Mouse (Mus musculus) intestine, embryonic 14.5 days (tissue): ENCODE results near the gene Cfl1. TPM values are rescaled to one million over a fixed set of nuclear protein-coding genes. Genes with fewer than 3 reads are reported as not detected.
"Not testable (repeated sequence)": the region's sequence is repeated elsewhere in the genome, so short reads cannot be mapped to it uniquely, and the experiment has no call there.

Source experiments
- ATAC-seq: fragments of 200-750 bp; cut with Nextera tagmentation; replicated peaks from 2 replicates; pipeline ENCODE4 v1.8.0; 2017; ENCODE audit warnings: low read depth, moderate number of reproducible peaks, moderate TSS enrichment, moderate library complexity; ENCODE audit not compliant: low FRiP score, low TSS enrichment
- DNase-seq: peaks from one replicate; pipeline ENCODE4 v3.0.0-alpha.2; 2018; ENCODE audit warnings: low spot score
- H3K27ac ChIP-seq: fragments of 300-500 bp; sonication (generic); 2 replicates; pipeline ENCODE4 v1.5.1; 2014; ENCODE audit warnings: low read depth, mild to moderate bottlenecking, control low read depth
- H3K27me3 ChIP-seq: fragments of 300-500 bp; sonication (generic); replicated peaks from 2 replicates; pipeline ENCODE4 v1.6.1; 2014; ENCODE audit warnings: low read length, control low read depth; ENCODE audit not compliant: control insufficient read depth, insufficient read depth
- H3K36me3 ChIP-seq: fragments of 300-500 bp; sonication (generic); 2 replicates; pipeline ENCODE4 v1.6.1; 2014; ENCODE audit warnings: low read length, control low read depth; ENCODE audit not compliant: control insufficient read depth, insufficient read depth
- H3K4me1 ChIP-seq: fragments of 300-500 bp; sonication (generic); replicated peaks from 2 replicates; pipeline ENCODE4 v1.6.1; 2014; ENCODE audit warnings: low read length, control low read depth, mixed read lengths; ENCODE audit not compliant: control insufficient read depth, insufficient read depth
- H3K4me2 ChIP-seq: fragments of 300-500 bp; sonication (generic); 2 replicates; pipeline ENCODE4 v1.6.1; 2014; ENCODE audit warnings: low read length
- H3K4me3 ChIP-seq: fragments of 300-500 bp; sonication (generic); 2 replicates; pipeline ENCODE4 v1.5.1; 2014; ENCODE audit warnings: low read depth, low read length, control low read depth, mixed read lengths
- H3K9ac ChIP-seq: fragments of 300-500 bp; sonication (generic); 2 replicates; pipeline ENCODE4 v1.6.1; 2014; ENCODE audit warnings: mild to moderate bottlenecking, low read length
- H3K9me3 ChIP-seq: fragments of 300-500 bp; sonication (generic); 2 replicates; pipeline ENCODE4 v1.6.1; 2016; ENCODE audit warnings: low read length, control low read depth; ENCODE audit not compliant: control insufficient read depth
- WGBS: fragments of 180-500 bp; shearing (Covaris S2); extraction: QIAGEN DNeasy Blood & Tissue Kit; methylation state at CpG from one replicate; pipeline ENCODE4 v1.1.7; 2014; 5-methylcytosine and 5-hydroxymethylcytosine counted together
- polyA plus RNA-seq: library from polyadenylated mRNA; unstranded; fragments of >200 nt; fragmentation: Nextera tagmentation; extraction: Ambion mirVana; gene quantifications from 2 replicates; pipeline ENCODE4 v1.2.1, GENCODE M21; 2014

Gene Cfl1
- polyA plus RNA-seq, 1 experiment from 2014 or later = 2,844 TPM

GRCm38 (mm10) chr19:5489721-5490120, 534 bp upstream of the Cfl1 start:
- H3K27me3 ChIP-seq, H3K9ac ChIP-seq, DNase-seq, H3K9me3 ChIP-seq, ATAC-seq: not testable (repeated sequence)
- 47% methylated on average over 10 of the region's 10 CpGs for WGBS
- Histone ChIP-seq H3K36me3 (peaks cover 43% of the 10 kb centered on the region), H3K27ac (peak overlapping the region; percentile 98), H3K4me3 (peak overlapping the region; percentile 95; the same call in 1 of the 2 replicates), H3K4me1 (peaks cover 18% of the 10 kb centered on the region), H3K4me2 (peak overlapping the region; percentile 75)

- H3K9ac ChIP-seq = peak overlapping the region; percentile 96
Measured at GRCm38 (mm10) chr19:5490898-5491708, 848 bp downstream of the Cfl1 start.

DNA sequence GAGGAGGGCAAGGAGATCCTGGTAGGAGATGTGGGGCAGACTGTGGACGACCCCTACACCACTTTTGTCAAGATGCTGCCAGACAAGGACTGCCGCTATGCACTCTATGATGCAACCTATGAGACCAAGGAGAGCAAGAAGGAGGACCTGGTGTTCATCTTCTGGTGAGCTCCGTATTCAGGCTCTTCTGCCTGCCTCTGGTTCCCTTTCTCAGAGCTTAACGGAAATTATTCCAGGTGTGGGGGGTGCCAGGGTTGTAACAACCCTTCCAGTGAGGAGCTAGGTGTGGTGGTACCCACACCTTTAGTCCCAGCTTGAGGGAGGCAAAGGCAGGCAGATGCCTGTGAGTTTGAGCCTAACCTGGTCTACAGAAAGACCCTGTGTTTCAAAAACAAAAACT, 2.4 kb downstream of the Cfl1 start:
- Histone ChIP-seq H3K4me3 (no peak overlapping the region), H3K36me3 (peaks cover 56% of the 10 kb centered on the region), H3K27ac (no peak overlapping the region), H3K9ac (no peak overlapping the region), H3K4me1 (peaks cover 9% of the 10 kb centered on the region), H3K4me2 (no peak overlapping the region), H3K27me3 (no peaks in the 10 kb centered on the region), H3K9me3 (no peaks in the 10 kb centered on the region)
- DNase-seq = no peak
- ATAC-seq = no peak
- WGBS = 82% methylated on average over 4 of the region's 4 CpGs

More at GRCm38 (mm10) chr19:5490898-5491708, 848 bp downstream of the Cfl1 start:
- peaks cover 41% of the 10 kb centered on the region for H3K36me3 ChIP-seq
- H3K27ac ChIP-seq = peak overlapping the region; percentile 98
- DNase-seq (peak; percentile 89), ATAC-seq (no peak; the same call in none of the 2 replicates)
- peak overlapping the region; percentile 75 for H3K4me2 ChIP-seq
- H3K9me3 ChIP-seq = no peaks in the 10 kb centered on the region
- no peaks in the 10 kb centered on the region for H3K27me3 ChIP-seq
- peaks cover 18% of the 10 kb centered on the region for H3K4me1 ChIP-seq
- WGBS = under 1% methylated on average over 59 of the region's 59 CpGs
- H3K4me3 ChIP-seq = peak overlapping the region; percentile 95

DNA sequence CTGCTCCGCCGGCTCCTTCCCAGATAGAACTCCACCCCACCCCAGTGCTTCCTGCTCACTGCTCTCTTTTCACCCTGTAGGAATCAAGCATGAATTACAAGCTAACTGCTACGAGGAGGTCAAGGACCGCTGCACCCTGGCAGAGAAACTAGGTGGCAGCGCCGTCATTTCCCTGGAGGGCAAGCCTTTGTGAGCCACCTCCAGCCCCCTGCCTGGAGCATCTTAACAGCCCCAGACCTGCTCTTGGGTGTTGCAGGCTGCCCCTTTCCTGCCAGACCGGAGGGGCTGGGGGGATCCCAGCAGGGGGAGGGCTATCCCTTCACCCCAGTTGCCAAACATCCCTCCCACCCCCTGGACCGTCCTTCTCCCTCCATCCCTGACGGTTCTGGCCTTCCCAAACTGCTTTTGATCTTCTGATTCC, 3.1 kb downstream of the Cfl1 start:
- ATAC-seq, H3K9ac ChIP-seq, H3K27me3 ChIP-seq, DNase-seq, H3K9me3 ChIP-seq, H3K4me3 ChIP-seq, H3K4me1 ChIP-seq, H3K4me2 ChIP-seq, H3K27ac ChIP-seq: not testable (repeated sequence)
- 67% methylated on average over 9 of the region's 9 CpGs for WGBS
- peaks cover 56% of the 10 kb centered on the region for H3K36me3 ChIP-seq

DNA sequence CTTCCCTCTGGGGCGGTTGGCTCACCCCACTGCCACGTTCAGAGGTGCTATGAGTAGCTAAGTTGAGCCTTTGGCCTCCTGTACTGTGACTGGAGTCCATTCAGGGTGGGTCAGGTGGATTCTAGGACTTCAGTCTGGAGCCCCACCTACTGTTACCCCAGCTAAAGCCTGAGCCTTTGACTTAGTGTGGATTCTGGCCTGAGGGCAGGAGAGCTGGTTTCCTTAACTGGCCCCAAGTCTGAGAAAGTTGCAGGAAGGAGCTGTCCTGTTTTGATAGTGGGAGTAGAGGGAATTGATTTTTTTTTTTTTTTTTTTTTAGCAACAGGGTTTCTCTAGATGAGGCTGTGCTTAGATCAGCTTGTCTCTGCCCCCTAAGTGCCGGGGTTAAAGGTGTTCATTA, 4.1 kb downstream of the Cfl1 start:
- no peak overlapping the region for H3K27ac ChIP-seq
- WGBS = 86% methylated on average over 3 of the region's 3 CpGs
- H3K4me3 ChIP-seq = no peak overlapping the region
- peaks cover 56% of the 10 kb centered on the region for H3K36me3 ChIP-seq
- DNase-seq (no peak), ATAC-seq (no peak)
- H3K27me3 ChIP-seq = no peaks in the 10 kb centered on the region
- no peaks in the 10 kb centered on the region for H3K9me3 ChIP-seq
- H3K9ac ChIP-seq = no peak overlapping the region
- H3K4me1 ChIP-seq = peaks cover 6% of the 10 kb centered on the region
- H3K4me2 ChIP-seq = no peak overlapping the region

GRCm38 (mm10) chr19:5495353-5496051, 5.2 kb downstream of the Cfl1 start:
- WGBS = 83% methylated on average over 12 of the region's 12 CpGs
- peaks cover 56% of the 10 kb centered on the region for H3K36me3 ChIP-seq
- no peak for ATAC-seq

DNA sequence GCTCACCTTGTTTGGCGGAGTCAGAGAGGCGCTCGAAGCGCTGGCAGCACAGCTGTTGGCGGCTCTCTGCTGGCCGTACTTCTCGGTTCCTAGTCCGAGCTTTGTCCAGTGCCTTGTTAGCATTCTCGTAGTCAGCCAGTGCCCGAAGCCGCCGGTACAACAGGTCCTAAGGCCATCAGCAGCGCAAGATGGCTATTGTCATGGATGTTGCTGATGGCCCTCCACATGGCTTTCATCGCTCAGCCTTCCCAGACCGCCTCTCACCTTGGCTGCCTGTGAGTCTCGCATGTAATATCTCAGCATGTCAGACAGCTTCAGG, 5.8 kb downstream of the Cfl1 start:
- H3K9ac ChIP-seq = no peak overlapping the region
- ATAC-seq (no peak), DNase-seq (no peak)
- H3K27me3 ChIP-seq = no peaks in the 10 kb centered on the region
- peaks cover 56% of the 10 kb centered on the region for H3K36me3 ChIP-seq
- H3K27ac ChIP-seq = no peak overlapping the region
- no peak overlapping the region for H3K4me3 ChIP-seq
- no peak overlapping the region for H3K4me2 ChIP-seq
- WGBS = 80% methylated on average over 16 of the region's 16 CpGs
- no peaks in the 10 kb centered on the region for H3K9me3 ChIP-seq
- H3K4me1 ChIP-seq = peaks cover 5% of the 10 kb centered on the region

More at GRCm38 (mm10) chr19:5495353-5496051, 5.2 kb downstream of the Cfl1 start:
- no peak overlapping the region for H3K27ac ChIP-seq
- H3K4me3 ChIP-seq = no peak overlapping the region
- peaks cover 5% of the 10 kb centered on the region for H3K4me1 ChIP-seq
- no peak overlapping the region for H3K4me2 ChIP-seq
- no peak overlapping the region for H3K9ac ChIP-seq
- no peaks in the 10 kb centered on the region for H3K9me3 ChIP-seq
- no peak for DNase-seq
- H3K27me3 ChIP-seq = no peaks in the 10 kb centered on the region

- Histone ChIP-seq H3K4me2 (no peak overlapping the region), H3K9ac (no peak overlapping the region), H3K27ac (no peak overlapping the region), H3K36me3 (peaks cover 21% of the 10 kb centered on the region), H3K4me1 (no peaks in the 10 kb centered on the region), H3K9me3 (no peaks in the 10 kb centered on the region), H3K27me3 (no peaks in the 10 kb centered on the region), H3K4me3 (no peak overlapping the region)
- DNase-seq = no peak
- no peak for ATAC-seq
- WGBS = 82% methylated on average over 2 of the region's 2 CpGs
Measured at GRCm38 (mm10) chr19:5500330-5500875, 10.1 kb downstream of the Cfl1 start.
